Mouse (Mus musculus) cerebellum, adult 9-10 months (tissue): ENCODE measurements around the gene Gm36210.
"Not testable (repeated sequence)": the region's sequence is repeated elsewhere in the genome, so short reads cannot be mapped to it uniquely, and the experiment has no call there.

ENCODE experiments used
- DNase-seq: peaks from one replicate; pipeline ENCODE4 v3.0.0; 2022

Gene Gm36210

DNA sequence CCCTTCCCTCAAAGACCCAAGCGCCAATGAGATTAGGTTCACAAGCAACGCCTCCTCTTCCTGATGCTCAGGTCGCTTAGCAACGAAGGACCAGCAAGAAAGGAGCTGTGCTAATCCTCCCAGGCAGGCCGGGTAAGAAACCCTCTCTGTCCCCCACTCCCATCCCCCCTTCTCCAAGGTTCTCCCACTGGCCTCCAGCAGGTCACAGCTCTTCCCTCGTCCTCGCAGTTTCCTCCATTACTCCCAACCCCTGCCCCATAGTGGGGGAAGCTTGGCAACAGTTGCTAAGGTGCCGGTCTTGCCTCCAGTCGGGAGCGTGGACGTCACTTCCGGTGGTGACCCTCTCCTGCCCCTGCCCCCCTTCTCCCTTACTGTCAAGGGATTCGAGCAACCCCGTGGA, 16.2 kb upstream of the Gm36210 start:
- DNase-seq = peak; percentile 89

DNA sequence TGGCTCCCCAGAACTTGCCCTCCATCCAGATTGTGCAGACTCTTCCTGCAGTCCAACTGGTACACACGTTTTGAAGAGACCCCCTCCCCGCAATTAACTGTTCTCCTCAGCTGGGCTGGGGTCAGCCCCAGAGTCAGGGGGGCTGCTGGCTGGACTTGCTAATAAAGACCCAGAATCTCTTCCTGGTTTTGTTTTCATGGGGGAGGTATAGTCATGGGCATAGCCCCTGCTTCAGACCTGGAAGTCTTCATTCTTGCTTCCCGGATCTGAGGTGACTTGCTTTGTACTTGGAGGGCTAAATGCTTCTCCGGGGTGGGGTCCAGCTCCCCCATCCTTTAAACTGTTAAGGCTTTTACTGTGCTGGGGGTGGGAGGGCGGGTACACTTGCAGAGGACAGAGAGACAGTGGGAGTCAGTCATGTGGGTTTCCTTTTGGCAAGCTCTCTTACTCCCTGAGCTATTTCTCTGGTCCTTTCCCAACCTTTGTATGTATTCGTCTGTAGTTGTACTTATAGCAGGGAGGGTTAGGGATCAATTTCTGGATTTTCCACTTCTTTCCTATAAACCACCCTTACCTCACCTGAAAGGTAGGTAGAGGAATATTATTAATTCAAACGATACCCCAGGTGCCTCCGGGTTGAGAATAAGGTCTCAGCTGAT, 15.6 kb upstream of the Gm36210 start, which contains the start of gene Nat14:
Nat14 (plus strand) TSS at position 205 of the 659 bp plus-strand sequence.
- peak; percentile 57 for DNase-seq

DNA sequence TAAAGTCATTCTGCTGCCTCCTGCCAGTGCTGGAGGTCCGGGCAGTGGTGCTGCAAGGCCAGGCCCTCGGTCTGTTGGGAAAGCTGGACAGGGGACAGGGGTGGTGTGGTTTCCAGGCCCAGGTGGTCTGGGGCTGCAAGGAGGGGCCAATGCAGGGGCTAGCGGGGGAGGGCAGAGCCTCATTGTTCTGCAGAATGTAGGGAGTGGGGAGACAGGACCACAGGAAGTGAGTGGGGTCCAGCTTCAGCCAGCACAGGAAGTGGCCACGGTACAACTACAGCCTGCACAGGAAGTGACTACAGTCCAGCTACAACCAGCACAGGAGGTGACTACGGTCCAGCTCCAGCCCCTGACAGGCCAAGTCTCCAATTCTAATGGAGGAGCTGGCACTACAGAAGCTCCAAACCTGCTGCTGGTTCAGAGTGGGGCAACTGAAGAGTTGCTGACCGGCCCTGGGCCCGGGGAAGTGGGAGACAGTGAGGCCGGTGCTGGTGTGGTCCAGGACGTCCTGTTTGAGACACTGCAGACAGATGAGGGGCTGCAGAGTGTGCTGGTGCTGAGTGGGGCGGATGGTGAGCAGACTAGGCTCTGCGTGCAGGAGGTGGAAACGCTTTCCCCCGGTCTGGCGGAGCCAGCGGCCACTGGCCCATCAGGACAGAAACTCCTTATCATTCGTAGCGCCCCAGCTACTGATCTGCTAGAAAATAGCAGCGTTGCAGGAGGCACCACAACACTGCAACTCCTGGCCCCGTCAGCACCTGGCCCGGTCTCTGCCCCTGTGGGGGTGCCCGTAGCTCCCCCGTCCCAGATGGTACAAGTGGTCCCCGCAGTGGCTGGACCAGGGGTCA, 14.9 kb upstream of the Gm36210 start:
- DNase-seq = no peak

DNA sequence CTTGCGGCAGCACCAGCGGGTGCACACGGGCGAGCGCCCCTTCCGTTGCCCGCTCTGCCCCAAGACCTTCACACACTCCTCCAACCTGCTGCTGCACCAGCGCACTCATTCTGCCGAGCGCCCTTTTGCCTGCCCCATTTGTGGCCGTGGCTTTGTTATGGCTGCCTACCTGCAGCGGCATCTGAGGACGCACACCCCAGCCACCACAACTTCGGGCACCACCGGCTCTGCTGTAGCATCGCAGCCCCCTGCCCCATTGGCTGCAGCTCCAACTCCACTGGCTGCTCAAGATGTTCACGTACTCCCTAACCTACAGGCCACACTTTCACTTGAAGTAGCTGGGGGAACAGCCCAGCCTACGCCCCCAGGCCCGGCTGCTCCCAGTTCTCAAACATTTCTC, 14.2 kb upstream of the Gm36210 start:
- no peak for DNase-seq

DNA sequence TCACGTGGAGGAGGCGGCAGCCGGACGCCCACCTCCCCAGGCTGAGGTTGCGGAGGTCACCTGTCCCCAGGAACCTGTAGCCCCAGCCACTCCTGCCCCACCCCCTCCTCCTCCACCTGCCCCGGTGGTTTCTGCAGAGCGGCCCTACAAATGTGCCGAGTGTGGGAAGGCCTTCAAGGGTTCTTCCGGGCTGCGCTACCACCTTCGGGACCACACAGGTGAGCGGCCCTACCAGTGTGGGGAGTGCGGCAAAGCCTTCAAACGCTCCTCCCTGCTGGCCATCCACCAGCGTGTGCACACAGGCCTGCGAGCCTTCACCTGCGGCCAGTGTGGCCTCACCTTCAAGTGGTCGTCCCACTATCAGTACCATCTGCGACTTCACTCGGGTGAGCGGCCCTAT, 13.7 kb upstream of the Gm36210 start:
- no peak for DNase-seq

DNA sequence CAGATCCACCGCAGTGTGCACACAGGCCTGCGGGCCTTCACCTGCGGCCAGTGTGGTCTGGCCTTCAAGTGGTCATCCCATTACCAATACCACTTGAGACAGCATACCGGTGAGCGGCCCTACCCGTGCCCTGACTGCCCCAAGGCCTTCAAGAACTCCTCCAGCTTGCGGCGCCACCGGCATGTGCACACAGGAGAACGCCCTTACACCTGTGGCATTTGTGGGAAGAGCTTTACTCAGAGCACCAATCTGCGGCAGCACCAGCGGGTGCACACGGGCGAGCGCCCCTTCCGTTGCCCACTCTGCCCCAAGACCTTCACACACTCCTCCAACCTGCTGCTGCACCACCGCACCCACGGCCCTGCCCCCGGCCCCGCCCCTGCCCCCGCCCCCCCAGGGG, 12.8 kb upstream of the Gm36210 start:
- DNase-seq = no peak

DNA sequence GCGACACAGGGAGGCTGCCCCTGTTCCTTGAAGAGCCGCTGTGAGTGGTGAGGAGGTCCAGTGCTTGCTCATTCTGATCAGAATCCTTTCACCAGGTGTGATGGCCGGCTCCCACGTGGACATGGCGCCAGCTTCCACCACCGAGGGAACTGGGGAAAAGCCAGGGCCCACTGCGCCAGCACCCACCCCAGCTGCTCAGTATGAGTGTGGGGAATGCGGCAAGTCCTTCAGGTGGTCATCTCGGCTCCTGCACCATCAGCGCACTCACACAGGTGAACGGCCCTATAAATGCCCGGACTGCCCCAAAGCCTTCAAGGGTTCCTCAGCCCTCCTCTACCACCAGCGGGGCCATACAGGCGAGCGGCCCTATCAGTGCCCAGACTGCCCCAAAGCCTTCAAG, 12.4 kb upstream of the Gm36210 start:
- no peak for DNase-seq

DNA sequence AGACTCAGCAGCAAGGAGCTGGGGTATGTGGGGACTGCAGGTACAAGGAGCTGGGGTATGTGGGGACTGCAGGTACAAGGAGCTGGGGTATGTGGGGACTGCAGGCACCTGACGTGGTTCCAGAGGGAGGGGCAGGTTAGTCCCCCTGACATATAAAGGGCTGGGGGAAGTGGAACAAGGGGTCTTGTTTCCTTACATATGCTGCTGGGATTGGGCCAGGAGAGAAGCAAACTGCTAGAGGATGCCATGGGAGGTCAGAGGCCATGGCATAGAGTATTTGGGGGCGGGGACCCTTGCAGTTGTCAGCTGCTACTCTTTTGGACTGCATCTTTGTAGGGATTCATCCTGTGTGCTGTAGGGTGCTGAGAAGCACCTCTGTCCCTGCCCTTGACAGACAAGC, 11.2 kb upstream of the Gm36210 start:
- DNase-seq = peak; percentile 54

DNA sequence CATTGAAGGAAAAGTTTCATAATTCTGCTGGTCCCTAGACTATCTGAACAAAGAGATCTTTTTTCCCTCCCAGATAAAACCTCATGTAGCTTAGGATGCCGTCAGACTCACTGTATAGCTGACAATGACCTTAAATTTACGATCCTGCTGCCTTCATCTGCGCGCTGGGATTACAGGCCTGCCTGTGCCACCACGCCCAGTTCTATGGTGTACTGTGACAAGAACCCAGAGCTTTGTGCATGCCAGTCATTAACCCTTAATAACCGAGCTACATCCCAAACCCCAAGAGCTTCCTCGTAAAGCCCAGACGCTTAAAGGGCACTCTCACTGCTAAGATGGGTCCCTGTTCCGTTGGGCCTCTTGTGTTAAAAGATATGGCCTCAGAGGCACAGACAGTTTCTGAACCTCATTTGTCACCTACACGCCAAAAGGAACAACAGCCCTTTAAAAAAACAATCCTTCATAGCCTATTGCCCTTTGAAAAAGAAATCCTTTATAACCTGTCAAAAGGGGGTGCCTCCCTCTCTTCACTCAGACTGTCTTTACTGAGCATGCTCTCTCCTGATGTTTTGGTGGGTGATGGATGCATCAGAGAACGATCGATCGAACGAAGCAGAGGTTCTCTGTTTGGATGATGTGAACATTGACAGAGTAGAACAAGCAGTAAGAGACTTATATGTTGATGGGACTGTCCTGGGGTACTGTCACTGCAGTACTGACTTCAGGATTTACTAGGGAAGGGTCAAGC, 9.5 kb upstream of the Gm36210 start:
- peak; percentile 60 for DNase-seq

DNA sequence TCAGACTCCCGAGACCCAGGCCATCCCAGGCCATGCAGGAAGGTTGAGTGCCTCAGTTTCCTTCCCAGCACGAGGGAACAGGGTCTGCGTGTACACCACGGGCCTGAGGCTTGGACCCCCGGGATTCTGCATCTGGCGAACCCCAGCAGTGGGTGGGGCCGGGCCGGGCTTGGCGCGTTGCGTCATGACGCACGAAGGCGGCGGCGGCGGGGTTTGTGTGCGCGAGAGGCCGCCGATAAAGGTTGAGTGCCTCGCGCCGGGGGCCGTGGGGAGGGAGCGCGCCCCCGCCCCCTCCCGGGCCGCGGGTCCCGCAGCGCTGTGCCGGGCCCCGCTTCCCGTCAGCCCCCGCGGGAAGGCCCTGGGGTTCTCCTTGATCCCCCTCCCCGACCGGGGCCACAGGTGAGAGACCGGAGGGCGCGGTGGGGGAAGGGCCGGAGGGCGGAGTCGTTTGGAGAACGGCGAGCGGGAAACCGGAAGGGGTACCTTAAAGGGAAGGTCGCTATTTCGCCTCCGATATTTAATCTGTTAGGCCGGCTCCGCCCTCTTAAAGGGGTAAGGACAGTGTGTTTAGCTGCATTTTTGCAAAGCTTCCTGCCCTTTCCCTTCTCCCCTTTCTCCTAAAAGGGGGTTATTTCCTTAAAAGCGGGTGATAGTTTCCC, 8.8 kb upstream of the Gm36210 start, which contains the start of gene Zfp628:
Zfp628 (plus strand) TSS at position 211 of the 659 bp plus-strand sequence.
- peak; percentile 97 for DNase-seq

DNA sequence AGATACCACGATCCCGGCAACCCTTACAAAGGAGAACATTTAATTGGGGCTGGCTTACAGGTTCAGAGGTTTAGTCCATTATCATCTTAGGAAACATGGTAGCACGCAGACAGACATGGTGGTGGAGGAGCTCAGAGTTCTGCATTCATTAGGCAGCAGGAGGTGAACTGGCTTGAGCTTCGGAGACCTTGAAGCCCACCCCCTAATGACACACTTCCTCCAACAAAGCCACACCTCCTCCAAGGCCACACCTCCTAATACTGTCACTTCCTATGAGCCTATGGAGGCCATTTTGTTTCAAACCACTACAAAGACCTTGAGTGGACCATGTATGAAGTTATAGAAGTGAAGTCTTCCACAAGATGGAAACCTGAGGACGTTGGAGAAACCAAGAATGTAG, 5.9 kb upstream of the Gm36210 start:
- no peak for DNase-seq

DNA sequence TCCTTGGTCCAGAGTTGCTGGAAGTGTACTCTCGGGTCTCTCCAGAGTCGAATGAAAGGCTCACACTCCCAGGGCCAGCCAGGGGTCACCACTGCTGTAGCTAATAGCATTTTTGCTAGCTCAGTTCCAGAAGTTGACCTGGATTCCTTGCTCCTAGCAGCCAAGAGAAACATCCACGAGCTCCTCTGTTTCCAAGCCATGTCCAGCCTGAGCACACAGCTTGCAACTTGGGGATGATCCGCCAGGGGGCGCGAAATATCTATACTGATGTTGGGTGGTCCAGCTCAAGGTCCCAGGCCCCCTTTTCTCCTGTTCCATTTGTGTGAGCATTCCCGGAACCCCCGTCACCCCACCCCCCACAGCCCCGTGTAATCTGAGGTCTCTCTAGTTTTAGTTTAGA, 5.2 kb upstream of the Gm36210 start:
- DNase-seq = peak; percentile 58

DNA sequence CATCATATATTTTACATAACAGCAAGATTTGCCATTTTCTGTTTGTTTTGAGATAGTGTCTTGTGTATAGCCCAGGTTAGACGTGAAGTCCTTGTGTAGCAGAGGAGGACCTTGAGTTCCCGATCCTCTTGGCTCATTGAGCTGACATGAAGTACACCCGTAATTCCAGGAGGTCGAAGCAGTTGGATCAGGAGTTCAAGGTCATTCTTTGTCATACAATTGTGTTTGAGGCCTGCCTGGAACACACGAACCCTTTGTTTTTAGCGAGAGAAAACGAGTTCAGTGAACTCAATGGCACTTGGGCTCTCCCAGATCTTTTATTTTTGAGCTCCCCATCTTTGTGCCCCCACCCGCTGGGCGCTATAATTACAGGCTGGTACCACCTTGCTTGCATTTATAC, 3.9 kb downstream of the Gm36210 start:
- no peak for DNase-seq

DNA sequence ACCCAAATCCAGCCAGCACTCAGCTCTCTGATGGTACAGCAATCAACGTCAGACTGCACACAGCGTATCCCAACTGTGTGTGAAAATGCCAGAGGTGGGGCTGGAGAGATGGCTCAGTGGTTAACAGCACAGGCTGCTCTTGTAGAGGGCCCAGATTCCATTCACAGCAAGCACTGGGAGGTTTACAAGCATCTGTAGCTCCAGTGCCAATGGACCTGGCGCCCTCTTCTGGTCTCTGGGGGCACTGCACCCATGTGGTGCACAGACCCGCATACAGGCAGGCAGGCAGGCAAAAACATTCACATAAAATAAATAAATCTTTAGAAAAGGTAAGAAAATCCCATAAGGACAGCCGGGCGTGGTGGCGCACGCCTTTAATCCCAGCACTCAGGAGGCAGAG, 5.1 kb downstream of the Gm36210 start:
- DNase-seq = no peak

DNA sequence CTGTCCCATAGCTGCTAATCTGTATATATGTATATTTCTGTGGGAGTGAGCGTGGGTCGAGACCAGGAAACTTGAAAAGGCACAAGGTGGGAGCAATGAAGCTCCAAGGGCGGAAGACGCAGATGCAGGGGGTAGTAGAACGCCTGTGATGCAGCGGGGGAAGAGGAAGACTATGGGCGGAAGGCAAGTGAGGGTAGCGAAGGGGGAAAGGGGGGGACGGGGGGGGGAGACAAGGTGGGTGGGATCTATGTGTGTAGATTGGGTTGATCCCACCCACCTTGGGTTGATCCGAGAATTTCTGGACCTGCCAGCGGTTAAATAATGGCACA, 5.8 kb downstream of the Gm36210 start:
- DNase-seq = no peak

DNA sequence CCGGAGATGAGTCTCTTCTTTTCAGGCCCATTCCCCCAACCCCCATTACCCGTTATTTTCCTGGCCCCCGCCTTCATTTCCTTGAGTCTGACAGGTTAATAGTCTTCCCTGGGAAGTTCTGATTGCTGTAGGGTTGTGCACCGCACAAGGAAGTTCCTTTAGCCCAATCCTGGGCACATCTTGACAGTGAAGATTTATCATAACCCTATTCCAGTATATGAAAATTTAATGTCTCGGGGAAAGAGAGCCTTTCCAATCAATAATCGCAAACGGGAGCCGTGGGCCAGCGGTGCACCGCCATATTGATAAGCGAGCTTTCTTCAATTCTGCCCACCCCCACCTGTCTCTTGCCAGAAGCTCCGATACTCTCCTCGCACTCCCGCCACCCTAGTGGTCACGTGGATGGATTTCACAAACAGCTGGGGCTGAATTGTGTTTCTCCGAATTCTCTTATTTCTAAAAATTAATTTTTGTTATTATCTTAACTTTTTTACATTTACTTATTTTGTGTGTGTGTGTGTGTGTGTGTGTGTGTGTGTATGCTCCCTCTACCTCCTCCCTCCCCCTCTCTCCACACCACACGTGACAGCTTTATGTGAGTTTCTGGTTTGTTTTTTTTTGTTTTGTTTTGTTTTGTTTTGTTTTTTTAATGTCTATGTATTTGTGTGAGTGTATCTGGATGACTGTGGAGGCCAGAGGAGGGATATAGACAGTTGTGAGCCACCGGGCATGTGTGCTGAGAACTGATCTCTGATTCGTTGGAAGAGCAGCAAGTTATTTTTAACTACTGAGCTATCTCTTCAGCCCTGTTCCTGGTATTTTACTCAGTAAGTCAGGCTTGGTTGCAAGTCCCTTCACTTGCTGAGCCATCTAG, 6.4 kb downstream of the Gm36210 start:
- DNase-seq = peak; percentile 39

DNA sequence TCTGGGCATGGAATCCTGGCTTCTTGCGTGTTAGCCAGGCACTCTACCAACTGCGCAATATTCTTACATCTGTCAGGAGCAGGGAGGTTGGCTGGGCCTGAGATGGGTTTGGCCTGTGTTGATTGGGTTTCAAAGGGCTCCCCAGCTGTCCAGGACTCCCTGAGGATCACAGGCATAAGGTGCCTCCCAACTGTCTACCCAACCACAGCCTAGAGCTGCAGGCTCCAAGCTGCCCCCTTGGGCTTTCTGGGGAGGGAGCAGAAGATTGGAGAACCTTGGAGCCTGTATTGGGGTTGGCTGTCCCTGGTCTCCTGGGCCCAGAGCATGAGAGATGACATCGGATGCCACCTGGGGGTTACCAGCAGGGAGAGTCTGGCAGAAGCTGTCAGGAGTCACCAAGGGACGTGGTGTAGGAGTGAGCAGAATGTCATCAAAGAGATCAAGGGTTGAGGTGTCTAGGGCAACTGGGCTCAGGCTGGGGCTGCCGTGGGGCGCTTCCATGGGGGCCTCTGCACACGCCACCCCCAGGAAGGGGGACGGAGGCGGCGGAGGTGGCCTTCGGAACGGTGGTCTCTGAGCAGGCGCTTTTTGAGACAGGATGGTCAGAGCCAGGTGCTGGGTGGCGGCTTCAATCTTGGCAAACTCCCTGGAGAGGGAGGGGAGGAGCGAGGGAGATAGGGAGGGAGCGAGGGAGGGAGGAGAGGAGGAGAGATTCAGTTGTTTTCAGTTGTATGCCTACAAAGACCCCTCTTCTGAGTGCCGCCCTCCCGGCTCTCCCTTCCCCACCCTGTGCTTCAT, 7.3 kb downstream of the Gm36210 start:
- DNase-seq = peak; percentile 42

DNA sequence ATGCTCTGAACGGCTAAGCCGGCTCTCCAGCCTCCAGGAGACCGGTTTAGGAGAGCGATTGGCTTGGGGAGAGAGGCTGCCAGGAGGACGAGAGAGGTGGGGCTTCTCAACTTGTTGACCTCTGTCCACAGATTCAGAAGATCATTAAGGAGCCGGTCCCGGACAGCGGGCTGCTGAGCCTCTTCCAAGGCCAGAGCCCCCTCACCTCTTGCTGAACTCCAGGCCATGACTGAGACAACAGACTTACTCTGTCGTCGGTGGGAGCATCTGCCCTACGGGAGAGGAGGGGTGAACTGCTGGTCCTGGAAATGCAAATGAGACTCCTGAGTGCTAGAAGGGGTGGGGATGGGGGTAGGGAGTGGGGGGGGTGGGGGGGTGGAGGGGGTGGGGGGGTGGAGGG, 11.1 kb downstream of the Gm36210 start:
- DNase-seq = no peak

DNA sequence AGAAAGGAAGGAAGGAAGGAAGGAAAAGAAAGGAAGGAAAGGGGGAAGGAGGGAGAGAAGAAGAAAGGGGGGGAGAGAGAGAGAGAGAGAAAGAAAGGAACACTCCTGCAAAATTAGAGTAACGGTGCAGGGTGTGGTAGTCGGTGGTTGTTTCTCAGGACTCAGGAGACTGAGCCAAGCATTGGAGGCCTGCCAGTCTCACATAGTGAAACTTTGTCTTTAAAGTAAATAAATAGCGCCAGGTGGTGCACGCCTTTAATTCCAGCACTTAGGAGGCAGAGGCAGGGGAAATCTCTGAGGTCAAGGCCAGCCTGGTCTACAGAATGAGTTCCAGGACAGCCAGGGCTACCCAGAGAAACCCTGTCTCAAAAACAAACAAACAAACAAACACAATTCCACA, 19.6 kb downstream of the Gm36210 start:
- no peak for DNase-seq

DNA sequence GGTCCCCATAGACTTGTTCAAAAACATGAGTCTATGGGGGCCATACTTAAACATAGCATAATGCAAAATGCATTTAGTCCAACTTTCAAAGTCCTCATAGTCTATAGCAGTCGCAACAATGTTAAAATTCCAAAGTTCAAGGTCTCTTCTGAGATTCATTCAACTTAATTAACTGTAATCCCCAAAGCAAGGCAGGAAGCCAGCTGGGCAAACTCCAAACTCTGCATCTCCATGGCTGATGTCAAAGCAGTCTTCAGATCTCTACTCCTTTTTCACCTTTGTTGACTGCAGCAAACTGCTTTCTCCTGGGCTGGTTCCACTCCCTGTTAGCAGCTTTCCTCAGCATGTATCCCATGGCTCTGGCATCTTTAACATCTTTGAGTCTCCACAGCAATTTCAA, 27.3 kb downstream of the Gm36210 start:
- not testable (repeated sequence) for DNase-seq

DNA sequence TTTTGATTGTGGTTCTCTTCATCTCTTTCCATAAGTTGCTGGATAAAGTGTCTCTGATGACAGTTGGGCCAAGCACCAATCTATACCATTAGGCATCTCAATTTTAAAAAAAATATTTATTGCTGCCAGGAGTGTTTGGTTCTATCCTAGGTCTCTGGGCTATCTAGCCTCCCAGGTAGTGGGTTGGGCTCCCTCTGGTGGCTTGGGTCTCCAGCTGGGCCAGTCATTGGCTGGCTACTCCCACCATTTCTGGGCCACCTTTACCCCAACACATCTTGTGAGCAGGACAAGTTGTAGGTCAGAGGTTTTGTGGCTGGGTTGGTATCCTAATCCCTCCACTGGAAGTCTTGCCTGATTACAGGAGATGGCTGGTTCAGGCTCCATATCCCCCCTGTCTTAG, 28.1 kb downstream of the Gm36210 start:
- peak; percentile 33 for DNase-seq
